Mouse (Mus musculus): Measurements from ENCODE around the gene D430019H16Rik. TPM values are rescaled to one million over a fixed set of nuclear protein-coding genes. Genes with fewer than 3 reads are reported as not detected.
A peak's percentile ranks its signal among the peaks of the same experiment; 100 is the strongest.

Gene D430019H16Rik
- total RNA-seq (2021): 1 to 10 TPM in 1 of 2 experiments, under 1 TPM in 1; 0.62 to 1.0 TPM

DNA sequence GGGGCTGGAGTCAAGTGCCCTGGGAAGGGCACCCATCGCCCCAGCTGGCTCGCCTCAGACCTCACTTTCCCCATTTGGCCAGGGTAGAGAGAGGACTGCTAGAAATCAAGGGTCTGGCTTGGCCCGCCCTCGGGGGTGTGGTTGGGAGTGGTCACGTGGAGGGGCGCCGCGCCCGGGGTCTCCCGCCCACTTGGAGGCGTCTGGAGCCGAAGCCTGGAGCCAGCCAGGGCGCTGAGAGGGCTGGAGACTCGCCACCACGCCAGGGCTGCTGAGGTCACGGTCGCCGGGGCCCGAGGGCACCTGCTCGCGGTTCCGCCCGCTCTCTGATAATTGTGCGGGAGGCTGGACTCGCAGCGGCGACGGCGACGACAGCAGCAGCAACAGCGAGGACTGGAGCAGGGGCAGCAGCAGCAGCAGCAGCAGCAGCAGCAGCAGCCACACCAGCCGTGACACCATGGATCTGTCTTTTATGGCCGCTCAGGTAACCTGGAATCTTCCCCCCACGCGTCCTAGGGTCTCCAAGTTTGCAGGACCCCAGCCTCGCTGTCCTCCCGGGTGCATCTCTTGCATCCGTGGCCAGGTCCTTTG is at the start of gene D430019H16Rik:
TSS of gene D430019H16Rik (plus strand) at position 187 of the 588 bp plus-strand sequence.
- peak; percentile 76 to 79 for DNase-seq
- intact Hi-C loops (cut with DNase I): no loop called here

DNA sequence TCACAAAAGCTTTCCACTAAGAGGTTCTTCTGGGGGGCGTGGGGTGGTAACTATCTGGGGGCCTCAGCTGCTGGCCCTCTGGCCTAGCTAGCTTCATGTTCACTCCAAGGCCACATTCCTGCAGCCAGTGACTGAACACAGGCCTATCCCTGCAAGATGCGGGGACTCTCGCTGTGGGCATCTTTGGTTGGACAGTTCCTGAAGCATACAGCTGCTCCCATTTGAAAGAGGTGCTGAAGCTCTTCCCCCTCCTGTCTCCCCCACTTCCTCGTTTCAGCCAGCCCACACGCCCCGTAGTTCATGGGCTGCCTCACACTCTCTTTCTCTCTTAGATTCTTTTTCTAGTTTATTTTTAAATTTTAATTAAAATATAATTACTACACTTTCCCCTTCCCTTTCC is 47.6 kb upstream of the D430019H16Rik start:
- intact Hi-C loops (cut with DNase I): no loop called here
- no peak for DNase-seq

DNA sequence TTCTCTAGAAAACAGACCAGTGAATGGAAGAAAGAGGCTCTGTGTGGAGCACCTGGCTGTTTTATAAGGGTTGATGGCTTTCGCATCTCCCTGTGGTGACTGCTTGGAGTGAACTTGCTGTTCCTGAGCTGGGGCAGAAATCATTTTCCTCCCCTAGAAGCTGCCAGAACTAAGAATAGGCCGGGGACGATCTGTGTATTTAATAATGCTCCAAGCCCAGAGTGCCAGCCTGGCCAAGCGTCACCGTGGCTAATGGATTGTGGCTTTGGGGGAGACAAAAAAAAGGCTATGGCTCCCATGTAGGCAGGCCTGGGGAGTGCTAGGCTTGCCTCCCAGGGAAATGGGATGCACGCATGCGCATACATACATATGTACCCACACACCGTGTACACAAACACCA is 39.7 kb upstream of the D430019H16Rik start:
- intact Hi-C loops (cut with DNase I): no loop called here
- no peak for DNase-seq

DNA sequence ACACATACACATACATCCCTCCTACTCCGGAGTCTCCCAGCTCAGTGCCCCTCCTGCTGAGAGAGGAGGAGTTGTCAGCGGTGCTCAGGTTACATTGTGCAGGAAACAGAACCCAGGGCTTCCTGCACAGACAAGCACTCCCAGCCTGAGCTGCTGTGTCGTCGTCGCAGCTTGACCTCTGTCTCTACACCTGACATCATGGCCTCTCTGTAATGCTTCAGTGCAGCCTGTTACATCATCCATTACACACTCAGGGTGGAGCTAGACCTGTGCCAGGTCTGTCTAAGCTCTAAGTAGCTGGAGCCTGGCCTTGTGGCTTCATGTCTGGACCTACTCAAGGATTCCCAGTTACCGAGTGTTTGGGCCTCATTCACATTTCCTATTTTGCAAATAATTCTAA is 33.2 kb upstream of the D430019H16Rik start:
- no peak for DNase-seq
- intact Hi-C loops (cut with DNase I): loop anchor here (10.0 kb wide), 1 partner anchor 466 kb away; no protein-coding TSS in a partner anchor

DNA sequence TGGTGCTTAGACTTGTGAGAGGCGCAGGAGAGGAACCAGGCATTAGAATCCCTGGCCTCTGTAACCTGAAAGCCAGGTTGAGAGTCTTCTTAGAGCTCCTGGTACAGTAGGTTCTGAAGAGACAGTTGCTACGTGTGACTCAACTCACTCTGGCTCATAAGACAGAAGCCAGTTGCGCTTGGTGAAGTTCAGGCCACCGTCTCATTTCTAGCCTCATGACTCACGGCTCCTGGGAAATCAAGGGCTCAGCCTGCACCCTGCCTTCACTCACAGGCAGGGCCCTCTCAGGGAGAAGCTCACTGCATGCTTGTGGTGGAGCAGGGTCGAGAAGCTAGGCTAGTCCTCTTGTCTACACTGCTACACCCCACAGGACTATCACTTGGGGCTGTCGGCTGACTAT is 27.1 kb upstream of the D430019H16Rik start:
- DNase-seq: no peak
- intact Hi-C loops (cut with DNase I): loop anchor here (10.0 kb wide), 1 partner anchor 472 kb away; no protein-coding TSS in a partner anchor

DNA sequence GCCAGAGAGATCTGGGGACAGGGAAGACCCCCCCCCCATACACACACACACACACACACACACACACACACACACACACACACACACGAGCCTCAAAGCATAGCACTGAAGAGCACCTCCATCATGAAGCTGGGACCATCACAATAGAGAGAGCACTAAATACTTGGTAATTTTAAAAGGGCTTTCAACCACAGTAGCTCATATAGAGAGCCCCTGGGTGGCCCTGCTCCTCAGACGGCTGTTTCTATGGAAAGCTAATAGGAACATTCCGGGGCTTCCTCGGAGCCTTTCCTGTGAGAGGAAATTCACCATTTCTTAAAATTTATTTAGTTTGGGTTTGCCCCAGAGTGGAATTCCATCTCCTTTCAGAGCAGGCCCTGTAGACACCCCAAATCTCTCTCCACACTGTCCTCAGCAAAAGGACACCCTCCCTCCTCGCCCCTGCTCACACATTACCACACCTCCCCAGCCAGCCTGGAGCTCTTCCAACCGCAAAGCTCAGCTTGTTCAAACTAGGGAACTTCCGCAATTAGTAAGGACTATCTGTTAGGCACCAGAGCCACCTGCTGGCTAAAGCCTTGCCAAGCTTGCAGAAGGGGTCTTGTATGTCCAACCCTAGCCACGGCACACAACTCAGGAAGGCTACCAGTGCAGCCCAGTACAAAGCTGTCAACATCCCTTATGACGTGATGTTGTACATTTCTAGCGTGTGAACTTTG is 26.5 kb upstream of the D430019H16Rik start:
- peak; percentile 72 to 82 for DNase-seq
- intact Hi-C loops (cut with DNase I): loop anchor here (1.0 to 10.0 kb wide), 3 partner anchors 354 to 472 kb away; no protein-coding TSS in a partner anchor

DNA sequence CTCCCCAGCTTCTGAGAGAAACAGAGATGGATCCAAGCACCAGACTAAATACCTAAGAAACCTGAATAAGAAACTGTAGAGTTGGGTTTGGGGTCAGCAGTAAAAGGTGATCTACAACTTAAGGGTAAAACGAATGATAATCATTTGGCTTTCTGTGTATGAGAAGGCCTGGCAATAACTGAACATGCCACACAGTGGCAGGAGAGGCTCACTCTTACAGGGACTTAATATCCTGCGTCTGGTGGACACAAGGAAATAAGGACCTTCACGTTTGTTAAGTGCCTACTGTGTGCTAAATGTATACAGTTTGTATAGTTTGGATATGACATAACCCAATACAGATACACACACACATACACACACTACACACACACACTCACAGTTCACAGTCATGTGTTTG is 21.8 kb upstream of the D430019H16Rik start:
- DNase-seq: no peak
- intact Hi-C loops (cut with DNase I): loop anchor here (10.0 kb wide), 1 partner anchor 293 kb away; no protein-coding TSS in a partner anchor

DNA sequence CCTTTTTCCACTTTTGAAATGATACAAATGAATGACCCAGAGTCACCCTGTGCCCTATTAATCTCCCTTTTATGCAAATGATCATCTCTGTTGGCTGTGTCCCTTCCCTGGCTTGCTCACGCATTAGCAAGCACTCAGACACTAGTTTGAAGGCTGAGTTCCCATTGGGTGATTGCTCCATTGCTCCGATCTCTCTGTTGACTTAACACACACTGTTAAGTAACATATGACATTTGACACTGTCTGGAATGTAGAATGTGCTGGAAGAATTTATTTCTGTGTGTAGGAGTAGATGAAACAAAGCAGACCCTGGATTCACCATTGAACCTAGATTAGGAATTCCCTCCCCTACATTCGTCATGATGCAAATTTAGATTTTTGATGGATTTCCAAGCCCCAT is 20.8 kb upstream of the D430019H16Rik start:
- no peak for DNase-seq
- intact Hi-C loops (cut with DNase I): loop anchor here (10.0 kb wide), 1 partner anchor 292 kb away; no protein-coding TSS in a partner anchor

DNA sequence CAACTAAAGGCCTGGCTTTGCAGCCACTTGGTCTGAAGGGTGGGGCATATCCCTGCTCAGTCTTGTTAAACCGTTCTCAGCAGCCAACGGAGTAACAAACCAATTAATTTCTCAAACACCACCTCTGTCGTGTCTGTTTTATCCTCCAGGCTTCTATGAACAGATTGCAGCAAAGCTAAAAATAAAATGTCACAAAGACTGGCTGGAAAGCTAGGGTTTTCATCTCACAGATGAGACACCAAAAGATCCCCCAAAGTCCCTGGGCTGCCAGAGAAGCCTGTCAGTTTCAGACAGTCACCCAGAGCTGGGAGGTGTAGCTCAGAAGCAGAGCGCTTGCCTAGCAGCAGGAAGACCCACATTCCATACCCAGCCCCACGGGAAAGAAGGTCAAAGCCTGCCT is 15.4 kb upstream of the D430019H16Rik start:
- no peak for DNase-seq
- intact Hi-C loops (cut with DNase I): loop anchor here (5.0 to 10.0 kb wide), 2 partner anchors 44 to 287 kb away; no protein-coding TSS in a partner anchor

DNA sequence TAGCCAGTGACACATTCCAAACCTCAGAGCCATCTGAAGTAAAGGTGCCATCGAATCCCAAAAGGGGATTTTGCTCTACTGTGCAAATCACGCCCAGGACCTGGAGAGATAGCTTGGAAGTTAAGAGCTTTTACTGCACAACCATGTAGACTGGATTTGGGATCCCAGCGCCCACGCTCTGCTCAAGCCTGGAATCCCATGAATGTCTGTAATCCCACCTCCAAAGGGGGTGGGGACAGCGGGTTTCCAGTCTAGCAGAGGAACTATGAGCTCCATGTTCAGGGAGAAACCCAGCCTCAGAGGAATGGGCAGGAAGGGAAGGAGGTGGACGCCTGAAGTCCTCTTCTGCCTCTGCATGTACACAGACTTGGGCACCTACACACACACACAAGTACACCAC is 13.7 kb upstream of the D430019H16Rik start:
- no peak for DNase-seq
- intact Hi-C loops (cut with DNase I): loop anchor here (5.0 to 10.0 kb wide), 2 partner anchors 42 to 285 kb away; no protein-coding TSS in a partner anchor

DNA sequence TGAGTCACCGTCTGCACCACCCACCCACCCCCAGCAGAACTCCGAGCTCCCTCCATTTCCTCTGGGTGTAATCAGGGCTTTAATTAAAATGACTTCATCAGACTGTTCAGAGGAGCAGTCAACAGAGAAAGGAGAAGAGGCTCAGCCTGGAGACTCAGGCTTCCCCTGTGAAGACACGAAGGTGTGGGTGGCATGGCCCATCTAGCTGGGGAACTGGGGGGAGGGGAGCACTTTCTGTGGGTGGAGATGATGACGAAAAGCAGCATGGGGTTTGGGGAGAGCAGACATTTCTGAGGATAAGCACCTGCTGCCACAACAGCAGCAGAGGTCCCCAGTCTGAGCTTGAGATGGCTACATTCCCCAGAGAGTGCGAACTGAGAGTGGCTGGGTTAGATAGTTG is 10.1 kb upstream of the D430019H16Rik start:
- intact Hi-C loops (cut with DNase I): no loop called here

DNA sequence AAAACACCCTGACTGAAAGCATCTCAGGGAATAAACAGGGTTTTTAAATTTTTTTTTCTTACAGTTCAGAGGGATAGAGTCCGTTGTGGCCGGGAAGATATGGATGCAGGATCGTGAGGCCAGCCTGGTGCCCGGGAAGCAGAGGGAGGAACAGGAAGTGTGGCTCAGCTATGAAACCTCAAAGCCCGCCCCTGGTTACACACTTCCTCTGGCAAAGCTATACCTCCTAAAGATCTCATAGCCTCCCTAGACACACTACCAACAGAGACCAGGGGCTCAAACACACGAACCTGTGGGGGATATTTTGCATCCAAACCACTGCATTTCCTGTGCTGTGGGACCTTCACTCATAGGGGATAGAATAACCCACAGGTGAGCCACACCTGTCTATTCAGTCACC is 7.9 kb upstream of the D430019H16Rik start:
- intact Hi-C loops (cut with DNase I): no loop called here
- no peak for DNase-seq

More for the DNA sequence above, 10.1 kb upstream of the D430019H16Rik start:
- DNase-seq: no peak

DNA sequence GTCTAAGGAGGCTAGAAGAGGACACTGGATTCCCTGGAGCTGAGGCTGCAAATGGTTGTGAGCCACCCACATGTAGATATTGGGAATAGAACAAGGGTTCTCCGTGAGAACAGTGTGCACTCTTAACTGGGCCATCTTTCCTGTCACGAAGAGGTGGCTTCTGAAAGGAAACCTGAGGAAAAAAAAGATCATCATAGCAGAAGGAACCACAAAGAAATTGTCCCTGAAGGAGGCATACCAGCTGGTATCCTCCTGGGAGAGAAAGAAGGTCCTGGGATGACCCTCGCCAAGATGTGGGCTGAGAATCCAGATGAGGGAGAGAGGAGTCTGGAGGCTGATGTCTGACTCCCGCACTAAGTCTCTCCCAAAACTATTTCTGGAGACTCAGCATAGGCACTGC is 4.4 kb upstream of the D430019H16Rik start:
- no peak for DNase-seq
- intact Hi-C loops (cut with DNase I): no loop called here

DNA sequence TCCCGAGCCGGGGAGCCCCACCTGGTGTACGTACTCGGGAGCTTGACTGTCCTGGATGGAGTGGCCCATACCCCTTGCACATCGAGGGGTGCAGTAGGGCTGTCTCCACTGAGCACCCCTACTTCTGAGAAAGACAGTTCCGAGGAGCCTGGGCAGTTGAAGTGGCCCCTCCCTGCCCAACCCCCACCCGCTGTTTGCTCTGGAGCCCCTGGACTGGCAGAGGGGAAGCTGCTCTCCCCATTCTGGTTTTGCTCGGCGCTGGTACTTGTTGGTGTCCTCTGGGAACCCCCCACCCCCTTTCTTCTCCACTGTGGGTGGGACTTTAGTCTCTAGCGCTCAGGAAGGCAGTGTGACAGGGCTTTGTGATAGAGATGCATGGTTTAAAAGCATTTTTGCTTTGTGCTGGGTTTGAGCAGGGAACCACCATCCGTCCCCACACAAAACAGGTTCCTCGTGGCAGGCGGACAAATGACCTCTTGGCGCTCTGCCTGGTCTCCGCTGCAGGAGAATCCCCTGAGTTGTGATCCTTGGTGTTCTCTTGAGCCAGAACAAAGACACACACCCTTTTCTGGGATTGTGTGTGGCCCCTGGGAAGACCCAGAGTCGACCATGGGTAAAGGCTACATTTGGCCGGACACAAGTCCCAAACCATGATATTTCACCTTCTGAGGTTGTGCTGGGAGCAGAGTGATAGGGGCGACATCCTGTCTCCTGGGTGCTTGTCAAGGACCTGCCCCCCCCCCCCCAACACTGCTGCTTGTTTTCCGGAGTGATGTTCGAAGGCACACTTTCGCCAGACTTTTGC is 804 bp downstream of the D430019H16Rik start:
- intact Hi-C loops (cut with DNase I): no loop called here
- DNase-seq: no peak

DNA sequence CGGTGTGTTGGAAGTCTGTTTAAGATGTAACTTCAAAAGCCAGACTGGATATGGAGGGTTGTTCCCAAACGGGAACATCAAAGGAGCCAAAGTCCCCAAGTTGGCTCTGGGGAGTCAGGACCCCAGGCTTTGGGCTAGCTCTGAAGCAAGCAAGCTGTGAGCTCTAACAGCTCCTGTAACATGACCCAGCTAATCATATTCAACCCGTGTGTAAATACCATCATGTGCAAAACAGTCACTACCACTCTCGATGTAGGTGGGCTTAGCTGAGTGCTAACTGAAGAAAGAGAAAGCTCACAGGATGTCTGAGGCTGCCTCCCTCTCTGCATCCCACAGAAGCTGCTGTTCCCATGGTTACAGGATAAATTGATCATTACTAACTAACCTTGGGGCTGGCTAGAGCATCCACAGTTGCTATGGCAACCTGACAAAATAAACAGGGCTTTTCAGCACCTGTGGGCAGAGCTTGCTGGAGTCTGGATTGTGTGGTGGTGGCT is 1.5 kb downstream of the D430019H16Rik start:
- intact Hi-C loops (cut with DNase I): no loop called here
- DNase-seq: no peak

DNA sequence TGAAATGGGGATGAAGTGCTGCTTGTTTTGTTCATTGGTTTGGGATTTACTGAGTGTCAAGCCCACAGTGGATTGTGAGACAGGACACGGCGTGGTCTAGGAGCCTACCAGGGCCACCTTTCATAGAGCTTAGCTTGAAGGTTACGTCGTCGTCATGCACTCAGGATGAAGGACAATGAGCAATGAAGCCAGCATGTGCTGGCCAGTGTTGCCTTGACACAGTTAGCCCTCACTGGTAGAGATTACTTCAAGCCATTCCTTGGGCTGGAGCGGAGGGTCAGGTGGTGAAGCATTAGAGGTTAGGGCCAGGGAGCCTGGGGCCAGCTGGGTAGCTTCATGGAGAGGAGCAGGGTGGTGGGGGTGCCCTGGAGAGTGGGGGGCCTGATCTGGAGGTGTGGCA is 5.1 kb downstream of the D430019H16Rik start:
- no peak for DNase-seq
- intact Hi-C loops (cut with DNase I): no loop called here

DNA sequence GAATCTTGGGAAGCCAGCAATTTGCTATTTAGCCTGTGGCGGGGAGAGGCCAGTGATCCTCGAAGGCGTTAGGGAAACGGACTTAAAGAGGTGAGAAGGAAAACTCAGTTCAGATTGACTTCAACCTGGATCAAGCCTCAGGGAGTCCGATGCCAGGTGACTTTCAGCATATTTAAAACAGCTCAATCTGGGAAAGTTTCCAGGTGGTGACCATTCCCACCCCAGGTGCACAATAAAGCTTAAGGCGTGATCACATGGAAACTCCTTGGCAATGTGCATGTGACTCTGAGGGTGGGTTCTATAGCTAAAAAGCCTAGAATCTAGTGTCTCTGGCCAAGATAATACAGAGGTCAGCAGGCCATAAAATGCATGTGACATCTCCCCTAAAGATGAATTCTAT is 7.4 kb downstream of the D430019H16Rik start:
- intact Hi-C loops (cut with DNase I): no loop called here

DNA sequence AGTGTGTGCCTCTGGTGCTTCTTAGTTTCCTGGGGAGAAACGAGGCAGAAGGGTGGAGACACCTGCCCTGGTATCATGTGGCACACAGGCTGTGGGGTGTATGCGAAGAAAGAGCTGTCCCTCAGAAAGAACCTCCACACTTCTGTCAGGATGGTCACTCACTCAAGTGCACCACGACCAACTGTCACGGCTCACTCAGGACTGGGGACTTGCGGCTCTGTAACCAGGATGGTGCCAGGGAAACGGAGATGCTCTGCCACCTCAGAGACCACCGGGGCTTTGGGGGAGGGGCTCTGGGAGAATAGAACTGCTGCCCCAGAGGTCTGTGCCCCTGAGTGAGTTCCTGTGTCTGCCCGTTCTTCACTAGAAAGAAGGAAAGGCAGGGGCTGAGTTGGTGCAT is 15.4 kb downstream of the D430019H16Rik start:
- no peak for DNase-seq
- intact Hi-C loops (cut with DNase I): no loop called here

More for the DNA sequence above, 7.4 kb downstream of the D430019H16Rik start:
- DNase-seq: no peak

DNA sequence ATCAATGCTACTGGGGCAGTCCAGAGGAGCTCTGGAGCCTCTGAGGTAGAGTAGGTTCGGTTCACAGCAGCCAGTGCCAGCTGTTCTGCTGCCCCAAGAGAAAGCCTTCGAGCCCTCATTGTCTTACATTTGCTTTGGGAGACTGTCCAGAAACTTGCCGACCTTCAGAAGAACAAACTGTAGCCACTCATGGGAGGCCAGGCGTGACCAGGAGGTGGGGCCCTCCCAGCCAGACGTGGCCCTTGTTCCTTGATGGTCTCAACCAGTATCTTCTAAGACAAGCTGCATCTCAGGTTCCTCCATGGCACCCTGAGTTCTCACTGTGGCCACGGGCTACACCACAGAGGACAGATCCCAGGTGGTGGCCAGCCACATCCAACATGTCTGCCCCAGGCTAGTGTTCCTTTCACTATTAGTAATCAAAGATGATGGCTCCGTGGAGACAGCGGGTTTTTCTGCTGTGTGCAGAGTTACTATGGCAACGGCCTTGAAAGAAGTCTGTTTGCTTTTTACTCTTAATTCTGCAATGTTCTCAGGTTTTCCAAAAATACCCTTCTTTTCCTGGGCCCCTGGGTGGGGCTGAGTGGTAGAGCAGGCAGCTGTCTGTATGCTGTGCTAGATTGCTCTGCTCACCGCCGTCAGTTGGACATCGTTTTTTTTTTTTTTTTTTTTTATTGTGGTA is 21.7 kb downstream of the D430019H16Rik start:
- intact Hi-C loops (cut with DNase I): no loop called here

DNA sequence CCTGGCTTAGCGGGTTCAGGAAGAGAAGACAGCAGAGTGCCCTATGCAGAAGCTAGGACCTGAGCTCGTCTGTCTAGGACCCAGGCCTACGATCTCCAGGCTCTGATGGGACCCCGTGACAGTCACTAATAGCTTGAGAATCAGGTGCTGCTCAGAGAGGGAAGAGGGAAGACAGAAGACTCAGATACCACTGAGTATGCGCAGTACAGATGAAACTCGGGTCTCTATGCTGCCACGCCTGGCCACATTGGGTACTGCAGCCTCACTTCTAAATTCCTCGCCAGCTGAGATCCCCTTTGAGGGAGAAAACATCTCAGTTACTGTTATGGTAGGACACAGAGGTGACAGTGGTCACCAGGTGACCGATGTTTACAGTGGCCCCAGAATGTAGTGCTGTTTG is 22.8 kb downstream of the D430019H16Rik start:
- peak; percentile 44 to 78 for DNase-seq
- intact Hi-C loops (cut with DNase I): no loop called here

More for the DNA sequence above, 21.7 kb downstream of the D430019H16Rik start:
- no peak for DNase-seq
